Mouse (Mus musculus) lung, postnatal 36 days (tissue): ENCODE data around the gene Nkain4.

Experiments used
- DNase-seq: peaks from one replicate; pipeline ENCODE4 v3.0.0; 2022; ENCODE audit warnings: mixed read lengths

Nkain4 gene

GRCm38 (mm10) chr2:180949947-180950346, 4.6 kb downstream of the Nkain4 start:
- DNase-seq, result no peak

DNA sequence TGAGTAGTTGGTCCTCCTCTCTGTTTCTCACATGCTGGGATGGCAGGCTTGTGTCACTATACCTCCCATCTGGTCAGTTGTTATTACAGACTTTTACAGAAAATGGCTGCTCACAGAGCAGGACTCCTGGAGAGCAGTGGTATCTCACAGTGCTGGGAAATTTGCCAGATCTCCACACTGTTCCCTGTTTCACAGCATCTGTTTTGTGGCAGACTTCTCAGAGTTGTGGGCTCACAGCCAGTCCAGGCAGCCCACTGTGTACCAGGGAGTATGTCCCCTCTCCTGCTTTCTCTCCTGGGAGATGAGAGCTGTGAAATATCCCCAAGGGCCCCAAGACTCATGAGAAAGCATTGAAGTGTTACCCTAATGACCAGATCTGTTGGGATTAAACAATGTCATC, 12.6 kb downstream of the Nkain4 start:
- DNase-seq, result no peak

DNA sequence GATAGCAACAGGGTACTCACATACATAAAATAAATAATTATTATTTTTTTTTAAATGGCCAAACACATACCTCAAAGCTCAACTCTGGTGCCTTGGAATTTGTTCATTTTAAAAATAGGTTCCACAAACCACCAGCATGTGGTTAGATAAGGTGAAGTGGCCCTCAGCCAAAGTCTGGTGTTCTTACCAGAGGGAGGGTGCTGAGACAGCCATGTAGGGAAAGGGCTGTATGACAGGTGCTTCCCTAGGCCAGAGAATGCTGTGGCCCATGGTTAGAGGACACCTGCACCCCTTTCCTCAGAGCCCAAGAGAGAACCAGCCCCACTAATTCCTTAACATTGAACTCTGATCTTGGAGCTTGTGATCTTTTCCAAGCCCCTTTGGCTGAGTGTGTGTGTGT, 14.3 kb downstream of the Nkain4 start:
- DNase-seq, result no peak

DNA sequence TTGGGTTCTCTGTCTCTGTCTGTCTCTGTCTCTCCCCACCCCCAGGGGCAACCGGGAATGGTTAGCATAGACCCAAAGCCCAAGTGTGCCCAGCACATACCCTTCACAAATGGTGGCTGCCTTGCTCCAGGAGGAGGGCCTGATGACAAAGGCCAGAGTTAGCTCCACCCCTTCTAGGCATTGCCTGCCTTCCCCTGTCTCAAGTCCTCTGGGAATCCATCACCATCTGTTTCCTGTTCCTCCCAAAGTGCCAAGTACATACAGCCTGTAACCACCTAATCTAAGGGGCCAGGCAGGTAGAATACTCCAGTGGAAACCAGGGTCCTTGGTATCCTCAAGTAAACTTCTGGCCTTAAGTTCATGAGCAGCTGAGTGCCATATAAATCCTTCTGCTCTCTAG, 22.1 kb downstream of the Nkain4 start:
- no peak for DNase-seq

- no peak for DNase-seq
Observed at GRCm38 (mm10) chr2:180928723-180929122, 25.8 kb downstream of the Nkain4 start, which contains the start of gene Birc7. Gene Birc7, plus strand, starts transcription at chr2:180929023.

DNA sequence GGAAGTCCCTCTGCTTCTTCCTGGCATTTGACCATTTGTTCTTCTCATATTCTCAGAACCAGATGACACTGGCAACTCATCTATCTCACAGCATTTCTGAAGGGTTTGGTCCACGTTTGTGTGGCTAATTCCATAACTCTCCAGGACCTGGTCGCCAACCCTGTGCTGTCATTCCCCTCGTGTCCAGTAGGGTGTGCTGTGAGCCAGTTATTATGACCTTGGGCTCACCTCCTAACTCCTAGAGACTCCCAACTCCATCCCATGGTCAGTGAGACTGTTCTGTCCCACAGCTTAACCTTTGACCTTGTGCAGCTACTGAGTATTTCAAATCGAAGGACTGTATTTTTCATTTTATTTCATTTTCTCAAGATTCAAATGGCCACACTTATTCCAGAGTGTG, 29.3 kb downstream of the Nkain4 start:
- peak; percentile 89 for DNase-seq

GRCm38 (mm10) chr2:180922739-180923138, 31.8 kb downstream of the Nkain4 start:
- no peak for DNase-seq

DNA sequence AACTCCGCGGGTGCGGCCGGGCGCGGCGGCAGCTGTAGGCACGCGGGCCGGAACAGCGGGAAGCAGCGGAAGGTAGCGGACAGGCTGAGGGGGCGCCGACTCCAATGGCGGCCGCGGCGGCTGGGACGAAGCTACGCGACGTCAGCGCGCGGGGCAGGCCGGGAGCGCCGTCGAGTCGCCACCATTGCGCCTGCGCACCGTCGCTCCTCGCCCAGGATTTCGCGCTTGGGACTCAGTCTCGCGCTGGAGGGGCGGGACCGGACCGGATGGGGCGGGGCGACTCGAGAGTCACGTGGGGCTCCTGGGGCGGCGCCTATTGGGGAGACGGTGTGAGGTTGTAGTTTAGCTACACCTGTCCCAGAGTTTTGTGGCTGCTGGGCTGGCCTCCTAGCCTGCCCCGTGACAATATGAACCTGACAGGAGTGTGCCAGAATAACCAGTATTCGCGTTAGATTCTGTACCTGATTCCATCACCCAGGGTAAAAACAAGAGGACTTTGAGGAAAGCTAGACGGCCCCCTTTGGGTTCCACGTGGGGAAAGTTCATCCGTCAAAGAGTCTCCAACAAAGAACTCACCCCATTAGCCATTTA, 33.6 kb downstream of the Nkain4 start, which contains the start of gene Ythdf1:
Gene Ythdf1, minus strand, starts transcription at position 140 of the 591 bp plus-strand sequence.
- peak; percentile 98 for DNase-seq

DNA sequence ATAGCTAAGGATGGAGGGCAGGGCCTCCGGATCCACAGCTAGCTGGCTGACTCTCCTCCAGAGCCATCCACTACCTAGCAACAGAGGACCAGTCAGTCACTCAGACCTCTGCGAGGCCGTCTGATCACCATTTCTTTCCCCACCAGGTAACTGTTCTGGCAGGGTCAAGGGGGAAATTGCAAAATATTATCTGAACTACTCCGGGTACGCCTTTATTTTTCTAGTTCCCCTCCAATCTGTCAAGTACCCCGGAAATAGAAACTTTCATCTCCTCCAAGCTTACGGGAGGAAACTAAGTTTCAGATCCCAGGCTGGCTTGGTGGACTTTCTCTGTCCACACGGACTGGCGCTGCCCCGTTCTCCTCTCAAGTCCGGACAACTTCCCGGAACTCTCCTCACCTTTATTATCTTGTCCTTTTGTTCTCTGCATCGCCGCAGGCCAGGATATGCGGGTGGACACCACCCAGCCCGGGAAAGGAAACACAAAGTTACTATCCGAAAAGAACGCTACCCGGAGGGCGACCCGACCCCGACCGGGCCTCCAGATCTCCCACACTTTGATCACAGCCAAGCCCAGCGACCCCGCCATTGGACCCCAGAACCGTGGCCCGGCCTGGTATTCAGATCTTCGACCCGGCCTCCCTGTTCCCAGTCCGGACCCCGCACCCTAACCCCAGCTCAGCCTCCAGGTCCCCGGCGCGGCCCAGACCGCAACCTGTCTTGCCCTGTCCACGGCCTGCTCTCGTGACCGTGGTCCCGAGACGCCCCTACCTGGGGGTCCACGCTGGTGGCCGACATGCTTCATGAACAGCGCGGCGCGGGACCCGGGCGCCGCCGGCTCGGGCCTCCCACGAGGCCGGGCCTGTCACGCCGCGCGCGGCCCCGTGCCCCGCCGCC, 34.3 kb downstream of the Nkain4 start:
- peak; percentile 10 for DNase-seq

DNA sequence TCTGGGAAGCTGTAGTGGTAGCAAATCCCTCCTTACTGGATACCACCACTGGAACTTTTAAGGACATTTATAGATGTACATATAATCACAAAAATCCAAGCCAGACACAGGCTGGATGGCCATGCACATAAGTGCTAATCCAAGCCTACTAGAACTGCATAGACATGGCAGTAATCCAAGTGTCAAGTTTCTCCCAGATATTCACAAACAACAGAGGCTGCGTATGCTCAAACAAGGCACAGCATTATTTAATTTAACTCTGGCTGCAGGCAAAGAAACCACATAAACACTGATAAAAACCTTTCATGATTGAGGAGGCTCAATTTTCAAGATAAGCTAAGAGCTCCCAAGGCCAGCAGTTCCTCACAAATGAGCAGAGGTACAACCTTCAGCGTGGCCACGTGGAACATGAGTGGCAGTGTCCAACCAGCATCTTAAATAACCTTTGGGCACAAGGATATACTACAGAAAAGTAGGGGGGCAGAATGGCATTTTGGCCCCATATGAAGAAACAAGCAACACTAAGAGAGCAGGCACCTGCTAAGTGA, 38.5 kb downstream of the Nkain4 start:
- peak; percentile 37 for DNase-seq

DNA sequence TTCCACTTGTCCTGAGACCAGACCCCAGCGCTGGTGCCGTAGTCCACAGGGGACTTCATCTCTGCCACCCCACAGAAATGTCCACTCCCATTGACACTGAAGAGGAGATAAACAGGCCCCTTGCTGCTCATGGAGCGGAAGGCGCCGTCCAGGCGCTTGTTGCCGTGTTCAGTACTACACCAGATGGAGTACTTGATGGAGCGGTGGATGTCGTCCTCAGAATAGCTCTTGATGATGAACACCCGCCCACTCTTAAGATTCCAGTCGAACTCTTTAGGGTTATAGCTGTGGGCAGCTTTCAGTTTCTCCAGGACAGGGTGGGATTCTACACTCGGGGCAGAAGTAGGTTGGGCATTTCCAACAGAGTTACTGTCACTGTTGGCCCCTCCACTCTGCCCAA, 43.6 kb downstream of the Nkain4 start:
- DNase-seq, result no peak

DNA sequence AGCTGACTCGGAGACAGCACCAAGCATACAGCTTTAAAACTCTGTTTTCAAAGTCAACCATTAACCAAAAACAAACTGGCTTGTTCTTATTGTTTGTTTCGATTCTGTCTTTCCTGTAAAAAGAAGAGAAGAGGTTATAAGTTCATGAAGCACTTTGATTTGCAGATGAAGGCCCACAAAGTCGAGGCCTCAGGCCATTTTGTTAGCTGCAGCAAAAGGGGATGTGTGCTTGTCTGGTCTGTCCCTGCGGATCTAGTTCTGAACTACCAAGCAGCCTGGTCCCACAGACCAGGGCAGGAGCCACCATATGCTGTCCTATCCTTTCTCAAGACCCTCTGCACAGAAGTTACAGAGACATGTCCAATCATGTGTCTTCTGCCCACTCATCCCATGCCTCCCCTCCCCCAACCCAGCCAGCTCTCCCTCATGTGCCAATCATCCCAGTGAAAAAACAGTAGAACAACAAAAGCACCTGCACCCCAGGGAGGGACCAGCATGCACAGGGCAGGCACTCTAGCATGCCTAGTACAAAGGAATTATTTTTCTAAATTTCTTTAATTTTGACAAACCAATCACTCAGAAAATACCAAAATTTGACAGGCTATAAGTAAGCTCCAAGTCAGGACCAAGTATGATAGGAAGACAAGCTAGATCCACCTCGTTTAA, 48.8 kb downstream of the Nkain4 start:
- DNase-seq, result no peak

DNA sequence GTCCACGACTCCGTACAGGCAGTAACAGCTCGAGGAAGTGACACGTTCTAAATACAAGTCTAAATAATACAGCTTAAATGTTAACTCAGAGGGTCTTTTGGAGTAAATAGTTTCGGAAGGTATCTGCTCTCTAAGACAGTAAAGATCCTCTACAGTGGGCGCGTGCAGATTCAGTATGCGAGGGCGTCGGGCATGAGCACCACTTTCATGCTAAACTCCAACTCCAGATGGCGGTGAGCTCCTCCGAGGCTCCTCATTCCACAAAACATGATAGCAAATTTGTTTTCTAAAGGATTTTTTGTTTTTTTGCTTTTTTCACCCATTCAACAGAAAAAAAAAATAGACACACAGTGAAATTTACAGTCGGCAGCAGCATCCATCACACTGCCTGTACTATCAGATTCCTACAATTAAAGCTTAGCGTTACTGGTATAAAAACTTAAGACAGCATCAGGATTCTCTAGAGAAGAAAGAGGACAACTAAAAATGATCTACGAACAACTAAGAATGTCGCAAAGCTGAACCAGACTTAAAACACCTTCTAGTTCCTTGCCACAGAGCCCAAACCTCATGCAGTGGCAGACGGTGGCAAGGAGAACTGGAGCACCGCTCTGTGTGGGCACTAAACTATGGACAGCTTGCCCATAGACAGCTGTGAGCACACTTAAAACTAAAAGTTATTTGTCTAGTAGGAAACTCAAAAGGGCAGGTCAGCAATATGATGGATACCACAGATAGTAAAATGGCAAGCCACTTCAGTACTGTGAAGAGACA, 49.9 kb downstream of the Nkain4 start:
- DNase-seq, result no peak

DNA sequence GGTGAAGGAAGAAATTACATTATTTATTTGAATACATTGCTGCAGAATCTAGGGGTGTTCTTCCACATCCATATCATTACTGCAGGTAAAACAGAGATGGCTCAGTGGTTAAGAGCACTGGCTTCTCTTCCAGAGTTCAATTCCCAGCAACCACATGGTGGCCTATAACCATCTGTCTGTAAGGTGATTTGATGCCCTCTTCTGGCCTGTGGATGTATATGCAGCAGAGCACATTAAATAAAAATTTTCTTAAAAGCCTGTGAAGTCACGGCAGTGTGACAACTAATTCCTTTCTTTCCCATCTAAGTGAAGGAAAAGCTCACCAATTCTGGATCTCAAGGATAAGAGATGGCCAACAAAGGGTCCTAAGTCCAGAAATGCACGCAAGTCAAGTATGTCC, 52.4 kb downstream of the Nkain4 start:
- peak; percentile 15 for DNase-seq

DNA sequence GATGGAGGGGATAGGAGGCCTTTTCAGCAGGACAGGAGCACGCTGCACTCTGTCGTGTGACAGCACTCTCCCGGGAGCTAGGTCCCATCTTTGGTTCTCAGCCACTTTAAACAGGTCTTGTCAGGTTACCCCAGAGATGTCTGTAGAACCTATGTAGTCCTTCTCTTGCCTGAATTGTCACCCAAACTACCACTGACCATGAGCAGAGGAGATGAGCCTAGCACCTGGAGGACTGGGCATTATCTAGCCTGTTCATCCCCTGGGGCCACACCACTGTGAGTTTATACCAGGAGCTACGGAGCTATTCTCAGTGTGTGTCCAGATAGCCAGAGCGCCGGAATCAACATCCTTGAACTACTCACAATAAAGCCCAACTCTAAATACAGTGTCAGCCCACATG, 56.6 kb downstream of the Nkain4 start:
- DNase-seq, result no peak

DNA sequence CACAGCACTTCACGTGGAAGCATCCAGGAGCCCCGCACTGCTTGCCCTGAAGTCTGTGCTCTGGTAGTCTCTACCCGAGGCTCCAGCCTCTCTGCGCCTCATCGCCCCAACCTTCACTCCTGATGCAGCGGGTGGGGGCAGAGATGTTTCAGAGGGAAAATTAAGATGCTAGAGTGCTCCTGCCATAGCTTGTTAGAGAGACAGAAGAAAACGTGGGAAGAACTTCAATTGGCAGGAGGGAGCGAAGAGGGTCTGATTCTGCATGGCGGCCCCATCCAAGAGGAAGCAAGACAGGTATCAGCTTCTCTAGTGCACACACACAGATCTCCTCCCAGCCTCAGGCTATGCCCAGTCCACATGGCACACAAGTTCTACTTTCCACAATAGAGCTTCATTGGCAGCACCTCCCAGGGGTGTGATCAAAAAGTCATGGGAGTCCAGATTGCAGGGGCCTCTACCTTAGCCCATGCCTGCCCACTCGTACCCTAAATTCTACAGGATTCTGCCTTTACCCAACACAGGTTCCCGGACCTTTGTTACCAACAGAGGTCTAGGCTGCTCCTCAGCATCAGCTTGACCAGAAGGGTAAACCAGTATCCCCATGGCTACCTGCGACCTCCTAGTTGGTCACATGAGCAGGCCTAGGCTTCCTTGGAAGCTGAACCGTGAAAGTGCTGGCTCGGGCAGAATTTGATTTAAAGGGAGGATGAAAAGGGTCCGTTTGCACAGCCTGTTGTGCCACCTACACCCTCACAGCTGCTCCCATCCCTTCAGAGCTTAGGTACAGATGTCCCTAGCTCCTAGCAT, 57.5 kb downstream of the Nkain4 start:
- no peak for DNase-seq

- no peak for DNase-seq
Observed at GRCm38 (mm10) chr2:180895837-180896525, 58.5 kb downstream of the Nkain4 start.

DNA sequence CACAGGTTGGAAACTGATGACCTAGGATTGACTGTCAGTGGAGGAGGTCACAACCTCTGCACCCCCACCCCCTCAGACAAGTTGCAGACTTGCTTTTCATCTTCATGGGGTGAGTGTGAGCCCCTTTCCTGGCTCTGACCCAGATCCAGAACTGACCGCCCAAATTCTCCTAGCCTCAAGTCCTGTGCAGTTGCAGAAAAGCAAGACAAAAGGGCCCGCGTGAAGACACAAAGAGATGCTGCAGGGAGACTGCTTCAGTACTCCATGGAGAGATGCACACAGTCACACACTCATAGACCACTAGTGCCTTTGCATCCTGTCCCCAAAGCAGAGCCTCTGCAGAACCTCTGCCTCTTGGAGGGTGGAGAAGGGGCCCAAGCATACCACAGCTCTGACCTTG, 59.2 kb downstream of the Nkain4 start:
- no peak for DNase-seq

- peak; percentile 60 for DNase-seq
Observed at GRCm38 (mm10) chr2:180894734-180895133, 59.8 kb downstream of the Nkain4 start.

DNA sequence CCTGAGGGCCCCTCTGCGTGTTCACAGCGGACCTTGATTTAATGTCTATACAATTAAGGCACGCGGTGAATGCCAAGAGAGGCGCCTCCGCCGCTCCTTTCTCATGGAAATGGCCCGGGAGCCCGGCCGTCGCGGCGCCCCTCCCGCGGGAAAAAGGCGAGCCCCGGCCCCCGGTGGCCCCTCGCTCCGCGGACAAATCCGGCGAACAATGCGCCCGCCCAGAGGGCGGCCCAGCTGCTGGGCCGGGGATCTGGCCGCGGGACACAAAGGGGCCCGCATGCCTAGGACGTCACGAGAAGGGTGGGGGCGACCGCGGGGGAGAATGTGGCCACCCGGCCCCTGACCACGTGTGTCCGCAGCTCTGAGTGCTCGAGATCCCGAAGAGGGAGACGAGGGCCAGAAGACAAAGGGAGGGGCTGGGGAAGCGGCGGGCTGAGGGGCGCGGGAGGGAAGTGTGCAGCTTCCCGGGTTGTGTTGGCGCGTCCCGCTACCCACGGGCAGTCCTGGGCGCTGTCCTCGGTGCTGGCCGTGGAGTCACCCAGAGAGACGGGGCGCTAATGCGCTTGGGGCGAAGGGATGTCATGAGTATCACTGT, 60.4 kb downstream of the Nkain4 start:
- peak; percentile 31 for DNase-seq
